Mouse (Mus musculus): ENCODE data around the gene Arl10. TPM values are rescaled to one million over a fixed set of nuclear protein-coding genes. Genes with fewer than 3 reads are reported as not detected.
A peak's percentile ranks its signal among the peaks of the same experiment; 100 is the strongest.
"Not testable (repeated sequence)": the region's sequence is repeated elsewhere in the genome, so short reads cannot be mapped to it uniquely, and the experiment has no call there.

Arl10 gene
- polyA plus RNA-seq, 1 experiment from 2014 or later: 19.2 TPM

DNA sequence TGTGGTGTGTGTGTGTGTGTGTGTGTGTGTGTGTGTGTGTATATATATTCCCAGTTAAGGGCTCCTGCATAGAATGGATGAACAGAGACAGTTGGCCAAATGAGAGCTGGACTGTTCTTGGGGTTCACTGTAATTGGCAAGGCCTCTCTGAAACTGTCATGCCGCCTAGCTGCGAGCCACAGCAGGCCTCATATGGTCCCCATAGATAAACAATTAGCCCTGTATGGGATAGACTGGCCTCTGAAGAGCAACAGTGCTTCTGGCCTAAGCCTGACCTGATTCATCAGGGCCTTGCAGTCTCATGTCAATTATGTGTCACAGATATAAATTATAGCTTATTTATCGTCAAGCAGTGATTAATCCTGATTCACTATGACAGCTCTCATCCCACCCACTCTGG is 33.2 kb downstream of the Arl10 start:
- H3K27me3 ChIP-seq (ENCODE audit: control insufficient read depth, insufficient read depth, low read length): no peaks in the 10 kb centered on the region
- ATAC-seq (ENCODE audit: insufficient number of reproducible peaks, insufficient read depth, low FRiP score, low read depth): no peak
- H3K36me3 ChIP-seq (ENCODE audit: control insufficient read depth, insufficient read depth, low read length): peaks cover 9% of the 10 kb centered on the region; the same call in 1 of the 2 replicates
- H3K4me2 ChIP-seq (ENCODE audit: low read length): no peak overlapping the region
- H3K9ac ChIP-seq (ENCODE audit: low read length): no peak overlapping the region
- H3K9me3 ChIP-seq (ENCODE audit: control insufficient read depth, low read length): no peaks in the 10 kb centered on the region
- H3K27ac ChIP-seq (replicated peaks in 1 of 2; ENCODE audit: control insufficient read depth in 1 of 2, insufficient read depth in 1 of 2, low read depth in 2 of 2, low read length in 2 of 2): no peak overlapping the region
- 82% methylated on average over 3 of the region's 3 CpGs for WGBS
- H3K4me1 ChIP-seq (ENCODE audit: control insufficient read depth in 2 of 2, insufficient read depth in 2 of 2, low read length in 2 of 2): peaks cover 8 to 21% of the 10 kb centered on the region in 2 experiments
- H3K4me3 ChIP-seq (ENCODE audit: control insufficient read depth in 1 of 2, insufficient read depth in 1 of 2, low read depth in 1 of 2, low read length in 2 of 2): no peak overlapping the region

DNA sequence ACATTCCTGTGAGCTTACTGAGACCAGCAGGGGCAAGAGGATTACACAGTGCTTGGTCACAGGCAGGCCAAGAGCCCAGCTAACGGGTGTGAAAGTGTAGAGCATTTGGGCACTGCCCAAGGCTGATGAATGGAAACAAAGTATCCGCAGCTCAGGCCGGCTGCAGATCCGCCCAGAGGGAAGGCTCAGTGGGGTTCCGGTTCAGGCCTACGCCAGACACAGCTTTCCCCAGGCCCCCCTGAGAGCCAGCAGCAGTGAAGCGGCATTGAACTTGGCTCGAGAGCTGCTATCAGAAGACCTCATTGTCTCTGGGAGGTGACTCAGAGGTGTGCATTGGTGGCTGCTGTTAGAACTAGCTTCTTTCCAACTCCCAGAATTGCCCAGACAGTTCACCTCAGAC is 33.9 kb downstream of the Arl10 start:
- H3K27ac ChIP-seq (replicated peaks in 1 of 2; ENCODE audit: control insufficient read depth in 1 of 2, insufficient read depth in 1 of 2, low read depth in 2 of 2, low read length in 2 of 2): no peak overlapping the region
- peak overlapping the region; percentile 21 for H3K4me2 ChIP-seq (ENCODE audit: low read length)
- 0 out of 2 replicates have a peak overlapping the region, but pooled peaks have one; percentile 7 for H3K9ac ChIP-seq (ENCODE audit: low read length)
- H3K4me3 ChIP-seq (ENCODE audit: control insufficient read depth in 1 of 2, insufficient read depth in 1 of 2, low read depth in 1 of 2, low read length in 2 of 2): no peak overlapping the region
- no peaks in the 10 kb centered on the region for H3K27me3 ChIP-seq (ENCODE audit: control insufficient read depth, insufficient read depth, low read length)
- no peaks in the 10 kb centered on the region for H3K9me3 ChIP-seq (ENCODE audit: control insufficient read depth, low read length)
- no peak for ATAC-seq (ENCODE audit: insufficient number of reproducible peaks, insufficient read depth, low FRiP score, low read depth)
- H3K36me3 ChIP-seq (ENCODE audit: control insufficient read depth, insufficient read depth, low read length): peaks cover 9% of the 10 kb centered on the region; the same call in 1 of the 2 replicates
- WGBS: 23% methylated on average over 8 of the region's 8 CpGs
- peaks cover 8 to 21% of the 10 kb centered on the region in 2 experiments for H3K4me1 ChIP-seq (ENCODE audit: control insufficient read depth in 2 of 2, insufficient read depth in 2 of 2, low read length in 2 of 2)

DNA sequence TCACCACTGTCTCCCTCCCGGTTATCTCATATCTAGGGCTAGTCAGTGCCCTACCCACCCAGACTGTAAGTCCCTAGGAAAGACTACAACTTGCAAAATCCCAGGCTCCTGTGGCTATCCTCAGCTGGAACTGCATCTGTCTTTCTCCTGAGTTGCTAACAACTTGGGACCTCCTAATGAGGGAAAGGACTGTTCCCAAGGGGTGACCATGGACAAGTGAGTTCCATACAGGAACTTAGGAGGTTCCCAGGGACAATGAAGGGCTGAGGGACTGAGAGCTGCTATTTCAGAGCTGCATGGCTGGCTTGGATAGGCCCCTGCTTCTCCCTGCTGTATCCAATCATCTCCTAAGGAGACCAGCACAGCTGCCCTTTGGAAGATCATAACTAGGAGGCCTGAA is 34.5 kb downstream of the Arl10 start:
- Histone ChIP-seq H3K4me1 (ENCODE audit: control insufficient read depth in 2 of 2, insufficient read depth in 2 of 2, low read length in 2 of 2) (peaks cover 8 to 21% of the 10 kb centered on the region in 2 experiments), H3K27me3 (ENCODE audit: control insufficient read depth, insufficient read depth, low read length) (no peaks in the 10 kb centered on the region), H3K9ac (ENCODE audit: low read length) (peak overlapping the region; percentile 16; the same call in 1 of the 2 replicates), H3K4me2 (ENCODE audit: low read length) (peak overlapping the region; percentile 21; the same call in 1 of the 2 replicates), H3K4me3 (ENCODE audit: control insufficient read depth in 1 of 2, insufficient read depth in 1 of 2, low read depth in 1 of 2, low read length in 2 of 2) (no peak overlapping the region), H3K27ac (replicated peaks in 1 of 2; ENCODE audit: control insufficient read depth in 1 of 2, insufficient read depth in 1 of 2, low read depth in 2 of 2, low read length in 2 of 2) (0 out of 4 replicates have a peak overlapping the region, but pooled peaks of 1 of the 2 experiments have one; percentile 34), H3K9me3 (ENCODE audit: control insufficient read depth, low read length) (no peaks in the 10 kb centered on the region), H3K36me3 (ENCODE audit: control insufficient read depth, insufficient read depth, low read length) (peaks cover 9% of the 10 kb centered on the region; the same call in 1 of the 2 replicates)
- WGBS: 11% methylated on average over 1 of the region's 1 CpGs
- no peak for ATAC-seq (ENCODE audit: insufficient number of reproducible peaks, insufficient read depth, low FRiP score, low read depth)

DNA sequence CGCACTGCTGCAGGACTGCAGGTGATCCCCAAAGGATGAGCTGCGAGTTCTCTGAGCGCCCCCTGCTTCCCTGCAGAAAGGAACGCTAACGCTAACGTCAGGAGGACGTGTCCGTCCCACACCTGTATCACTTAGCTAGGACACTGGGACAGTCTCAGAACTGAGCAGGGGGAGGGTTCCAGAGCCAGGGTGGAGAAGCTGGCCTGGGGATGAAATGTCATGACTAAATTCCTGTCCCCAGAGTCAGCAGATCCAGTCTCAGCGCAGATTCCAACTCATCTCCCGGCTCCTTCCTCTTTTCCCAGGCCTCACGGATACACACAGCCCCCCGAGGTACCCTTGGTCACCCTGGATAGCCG is 35.8 kb downstream of the Arl10 start:
- H3K27me3 ChIP-seq (ENCODE audit: control insufficient read depth, insufficient read depth, low read length): no peaks in the 10 kb centered on the region
- no peak for ATAC-seq (ENCODE audit: insufficient number of reproducible peaks, insufficient read depth, low FRiP score, low read depth)
- peak overlapping the region; percentile 90 for H3K4me2 ChIP-seq (ENCODE audit: low read length)
- H3K27ac ChIP-seq (replicated peaks in 1 of 2; ENCODE audit: control insufficient read depth in 1 of 2, insufficient read depth in 1 of 2, low read depth in 2 of 2, low read length in 2 of 2): peak overlapping the region; percentile 3 to 6; a peak in 1 of 4 replicates
- peak overlapping the region; percentile 82 for H3K9ac ChIP-seq (ENCODE audit: low read length)
- H3K4me1 ChIP-seq (ENCODE audit: control insufficient read depth in 2 of 2, insufficient read depth in 2 of 2, low read length in 2 of 2): peaks cover 8 to 21% of the 10 kb centered on the region in 2 experiments
- WGBS: 15% methylated on average over 13 of the region's 13 CpGs
- H3K4me3 ChIP-seq (ENCODE audit: control insufficient read depth in 1 of 2, insufficient read depth in 1 of 2, low read depth in 1 of 2, low read length in 2 of 2): peak overlapping the region; percentile 67 to 68
- no peaks in the 10 kb centered on the region for H3K9me3 ChIP-seq (ENCODE audit: control insufficient read depth, low read length)
- H3K36me3 ChIP-seq (ENCODE audit: control insufficient read depth, insufficient read depth, low read length): peaks cover 3% of the 10 kb centered on the region; the same call in 1 of the 2 replicates

DNA sequence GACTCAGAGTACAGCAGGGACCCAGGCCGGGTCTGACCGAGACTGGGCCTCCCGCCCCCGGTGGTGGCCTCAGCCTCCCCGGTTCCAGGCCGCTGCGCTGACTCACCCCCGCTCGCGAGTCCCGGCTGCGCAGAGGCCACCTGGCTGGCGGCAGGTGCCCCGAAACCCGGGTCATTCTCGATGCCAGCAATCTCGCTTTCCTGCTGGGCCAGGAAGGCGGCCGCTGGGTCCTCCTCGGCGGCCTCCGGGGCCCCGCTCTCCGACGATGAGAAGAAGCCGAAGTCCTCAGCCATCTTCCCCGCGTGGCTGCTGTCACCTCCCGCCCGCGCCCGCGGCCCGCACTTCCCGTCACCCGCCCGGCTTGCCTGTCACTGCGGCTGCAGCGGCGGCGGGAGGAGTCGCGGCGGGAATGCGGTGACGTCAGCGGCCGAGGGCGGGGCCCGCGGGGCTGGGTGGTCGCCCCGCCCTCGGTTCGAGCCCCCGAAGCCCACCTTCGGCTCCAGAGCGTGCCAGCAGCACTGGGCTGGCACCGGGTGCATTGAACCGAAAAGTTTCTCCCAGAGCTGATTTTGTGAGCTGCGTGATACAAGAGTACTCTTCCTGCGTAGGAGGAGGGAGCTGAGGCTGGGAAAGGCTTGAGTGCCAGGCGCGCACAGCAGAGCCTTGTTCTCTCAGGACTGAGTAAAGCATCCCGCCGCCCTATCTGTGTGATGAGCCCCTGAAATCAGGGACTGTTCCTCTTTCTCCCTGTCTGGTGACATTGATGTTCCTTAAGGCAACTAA is 36.3 kb downstream of the Arl10 start, which contains the start of gene Cltb:
Cltb (minus strand) TSS at position 373 of the 783 bp plus-strand sequence.
- peak within 1 kb of the TSS; percentile 90 for H3K4me2 ChIP-seq (ENCODE audit: low read length)
- H3K27me3 ChIP-seq (ENCODE audit: control insufficient read depth, insufficient read depth, low read length): no peaks in the 10 kb centered on the region
- no peaks in the 10 kb centered on the region for H3K9me3 ChIP-seq (ENCODE audit: control insufficient read depth, low read length)
- peak within 1 kb of the TSS; percentile 3 to 6; a peak in 2 of 4 replicates for H3K27ac ChIP-seq (replicated peaks in 1 of 2; ENCODE audit: control insufficient read depth in 1 of 2, insufficient read depth in 1 of 2, low read depth in 2 of 2, low read length in 2 of 2)
- no peaks in the 10 kb centered on the region for H3K36me3 ChIP-seq (ENCODE audit: control insufficient read depth, insufficient read depth, low read length)
- under 1% methylated on average over 62 of the region's 66 CpGs for WGBS
- ATAC-seq (ENCODE audit: insufficient number of reproducible peaks, insufficient read depth, low FRiP score, low read depth): peak; percentile 60
- peaks cover 8 to 21% of the 10 kb centered on the region in 2 experiments for H3K4me1 ChIP-seq (ENCODE audit: control insufficient read depth in 2 of 2, insufficient read depth in 2 of 2, low read length in 2 of 2)
- peak within 1 kb of the TSS; percentile 82 for H3K9ac ChIP-seq (ENCODE audit: low read length)
- peak within 1 kb of the TSS; percentile 67 to 68 for H3K4me3 ChIP-seq (ENCODE audit: control insufficient read depth in 1 of 2, insufficient read depth in 1 of 2, low read depth in 1 of 2, low read length in 2 of 2)

DNA sequence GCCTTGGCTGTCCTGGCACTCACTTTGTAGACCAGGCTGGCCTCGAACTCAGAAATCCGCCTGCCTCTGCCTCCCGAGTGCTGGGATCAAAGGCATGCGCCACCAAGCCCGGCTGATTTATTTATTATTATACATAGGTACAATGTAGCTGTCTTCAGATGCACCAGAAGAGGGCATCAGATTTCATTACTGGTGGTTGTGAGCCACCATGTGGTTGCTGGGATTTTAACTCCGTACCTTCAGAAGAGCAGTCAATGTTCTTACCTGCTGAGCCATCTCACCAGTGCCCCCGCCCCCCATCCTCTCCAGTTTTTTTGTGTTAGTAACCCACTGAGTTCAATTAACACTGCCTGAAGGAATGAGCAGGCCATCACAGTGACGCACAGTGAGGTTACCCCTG is 38.3 kb downstream of the Arl10 start:
- H3K4me3 ChIP-seq (ENCODE audit: control insufficient read depth in 1 of 2, insufficient read depth in 1 of 2, low read depth in 1 of 2, low read length in 2 of 2); ATAC-seq (ENCODE audit: insufficient number of reproducible peaks, insufficient read depth, low FRiP score, low read depth); H3K9ac ChIP-seq (ENCODE audit: low read length): not testable (repeated sequence)

DNA sequence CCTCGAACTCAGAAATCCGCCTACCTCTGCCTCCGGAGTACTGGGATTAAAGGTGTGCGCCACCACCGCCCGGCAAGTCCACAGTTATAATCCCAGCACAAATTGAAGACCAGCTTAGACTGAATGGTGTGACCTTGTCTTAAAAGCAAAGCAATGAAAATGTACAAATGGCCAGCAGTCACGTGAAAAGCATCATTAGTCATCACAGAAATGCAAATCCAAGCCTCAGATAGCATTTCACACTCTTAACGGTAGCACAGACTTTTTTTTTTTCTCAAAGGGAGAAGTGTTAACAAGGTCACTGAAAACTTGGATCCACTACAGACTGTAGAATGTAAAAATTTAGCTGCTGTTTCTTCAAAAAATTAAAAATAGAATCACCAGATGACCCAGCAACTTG is 41.5 kb downstream of the Arl10 start:
- no peaks in the 10 kb centered on the region for H3K27me3 ChIP-seq (ENCODE audit: control insufficient read depth, insufficient read depth, low read length)
- no peaks in the 10 kb centered on the region for H3K36me3 ChIP-seq (ENCODE audit: control insufficient read depth, insufficient read depth, low read length)
- 71% methylated on average over 8 of the region's 8 CpGs for WGBS
- H3K27ac ChIP-seq (replicated peaks in 1 of 2; ENCODE audit: control insufficient read depth in 1 of 2, insufficient read depth in 1 of 2, low read depth in 2 of 2, low read length in 2 of 2): no peak overlapping the region
- ATAC-seq (ENCODE audit: insufficient number of reproducible peaks, insufficient read depth, low FRiP score, low read depth): no peak
- no peaks in the 10 kb centered on the region for H3K9me3 ChIP-seq (ENCODE audit: control insufficient read depth, low read length)
- no peak overlapping the region for H3K4me3 ChIP-seq (ENCODE audit: control insufficient read depth in 1 of 2, insufficient read depth in 1 of 2, low read depth in 1 of 2, low read length in 2 of 2)
- H3K4me1 ChIP-seq (ENCODE audit: control insufficient read depth in 2 of 2, insufficient read depth in 2 of 2, low read length in 2 of 2): peaks cover 2% of the 10 kb centered on the region in 2 experiments; a peak in 1 of 4 replicates
- H3K4me2 ChIP-seq (ENCODE audit: low read length): no peak overlapping the region
- H3K9ac ChIP-seq (ENCODE audit: low read length): no peak overlapping the region

More for the DNA sequence above, 38.3 kb downstream of the Arl10 start:
- H3K4me1 ChIP-seq (ENCODE audit: control insufficient read depth in 2 of 2, insufficient read depth in 2 of 2, low read length in 2 of 2): peaks cover 8 to 21% of the 10 kb centered on the region in 2 experiments
- not testable (repeated sequence) for H3K4me2 ChIP-seq (ENCODE audit: low read length); H3K9me3 ChIP-seq (ENCODE audit: control insufficient read depth, low read length); H3K27ac ChIP-seq (replicated peaks in 1 of 2; ENCODE audit: control insufficient read depth in 1 of 2, insufficient read depth in 1 of 2, low read depth in 2 of 2, low read length in 2 of 2); H3K36me3 ChIP-seq (ENCODE audit: control insufficient read depth, insufficient read depth, low read length); H3K27me3 ChIP-seq (ENCODE audit: control insufficient read depth, insufficient read depth, low read length)
- 82% methylated on average over 8 of the region's 8 CpGs for WGBS

All from heart, embryonic 14.5 days (tissue).